ENCODE assay signal across 8 mouse cellular contexts in genomic region chr3:63554872-63555271, GRCm38 (mm10).
DNase-seq lines count a peak whose midpoint lies in the region; ATAC-seq and TF ChIP-seq lines count a peak whose summit lies in the region.

No protein-coding gene starts in this region.

- H3K4me2 ChIP-seq in embryonic facial prominence, embryonic 13.5 days, result peak overlapping the region; percentile 44
- 0 out of 2 replicates have a peak overlapping the region, but pooled peaks have one; percentile 9 for H3K4me2 ChIP-seq in stomach, postnatal 0 days (replicated peaks; ENCODE audit: low read depth)

- no peak for ATAC-seq in embryonic facial prominence, embryonic 13.5 days (ENCODE audit: insufficient number of reproducible peaks, insufficient read depth, low FRiP score, low TSS enrichment, low read depth)
- 0 out of 2 replicates have a peak, but pooled peaks have one; percentile 38 for ATAC-seq in megakaryocyte, adult 5-6 weeks (ENCODE audit: poor library complexity, severe bottlenecking)
- ATAC-seq in stomach, postnatal 0 days (ENCODE audit: low FRiP score, low TSS enrichment), result no peak
- ATAC-seq in inflammation-experienced regulatory T-cells, adult 6 months, result no peak

- H3K9me3 ChIP-seq in embryonic facial prominence, embryonic 13.5 days, result no peaks in the 10 kb centered on the region
- H3K9me3 ChIP-seq in stomach, postnatal 0 days (ENCODE audit: control insufficient read depth, low read length), result no peaks in the 10 kb centered on the region

- H3K36me3 ChIP-seq in embryonic facial prominence, embryonic 13.5 days, result no peaks in the 10 kb centered on the region
- no peaks in the 10 kb centered on the region for H3K36me3 ChIP-seq in stomach, postnatal 0 days (ENCODE audit: control insufficient read depth, insufficient read depth, low read length)

- WGBS in embryonic facial prominence, embryonic 13.5 days, result 6% methylated on average over 9 of the region's 9 CpGs
- 5% methylated on average over 9 of the region's 9 CpGs for WGBS in stomach, postnatal 0 days

- H3K9ac ChIP-seq in embryonic facial prominence, embryonic 13.5 days, result no peak overlapping the region
- no peak overlapping the region for H3K9ac ChIP-seq in stomach, postnatal 0 days (ENCODE audit: low read length)

- DNase-seq in ovary, postnatal 14 days (ENCODE audit: low spot score), result peak; percentile 29
- DNase-seq in ovary, postnatal 36 days (ENCODE audit: low spot score), result no peak
- DNase-seq in adipocyte (ENCODE audit: low spot score), result peak; percentile 83
- peak; percentile 67 for DNase-seq in kidney, adult 9 months
- DNase-seq in stomach, postnatal 0 days (ENCODE audit: low spot score), result no peak

- H3K27me3 ChIP-seq in embryonic facial prominence, embryonic 13.5 days, result no peaks in the 10 kb centered on the region
- no peaks in the 10 kb centered on the region for H3K27me3 ChIP-seq in stomach, postnatal 0 days (ENCODE audit: control insufficient read depth, insufficient read depth, low read length)

- no peak overlapping the region for H3K4me3 ChIP-seq in embryonic facial prominence, embryonic 13.5 days
- no peak overlapping the region for H3K4me3 ChIP-seq in stomach, postnatal 0 days (ENCODE audit: low read depth, low read length)

- TF ChIP-seq EP300 in stomach, postnatal 0 days (optimal IDR thresholded peaks at IDR 0.05), result no peak

- TF ChIP-seq CTCF in stomach, postnatal 0 days (IDR thresholded peaks at IDR 0.05; ENCODE audit: low read depth), result peak; percentile 88

- peaks cover 28% of the 10 kb centered on the region for H3K4me1 ChIP-seq in embryonic facial prominence, embryonic 13.5 days
- no peaks in the 10 kb centered on the region for H3K4me1 ChIP-seq in stomach, postnatal 0 days (replicated peaks; ENCODE audit: control insufficient read depth, insufficient read depth)

- H3K27ac ChIP-seq in embryonic facial prominence, embryonic 13.5 days, result no peak overlapping the region
- no peak overlapping the region for H3K27ac ChIP-seq in stomach, postnatal 0 days (replicated peaks)

Comparison
In these comparisons a context has a peak if more than half of its experiments do, and no peak if none do; other contexts are left out.
1. DNase-seq: peak in ovary, postnatal 14 days (single experiment), adipocyte (single experiment) and kidney, adult 9 months (single experiment); none in ovary, postnatal 36 days (single experiment) and stomach, postnatal 0 days (single experiment).